Mouse (Mus musculus): ENCODE data around the gene Erich6b. TPM values are rescaled to one million over a fixed set of nuclear protein-coding genes. Genes with fewer than 3 reads are reported as not detected.

Erich6b gene
- polyA plus RNA-seq, 1 experiment from 2014 or later: not detected

GRCm38 (mm10) chr14:75712687-75713086 is 70.6 kb downstream of the Erich6b start:
- Histone ChIP-seq H3K4me3 (ENCODE audit: low read depth, low read length) (no peak overlapping the region), H3K36me3 (ENCODE audit: control insufficient read depth, insufficient read depth, low read length) (peaks cover 73% of the 10 kb centered on the region), H3K27ac (ENCODE audit: low read depth, low read length) (no peak overlapping the region), H3K9ac (ENCODE audit: low read length) (no peak overlapping the region), H3K9me3 (replicated peaks; ENCODE audit: control insufficient read depth, low read length) (no peaks in the 10 kb centered on the region), H3K4me2 (ENCODE audit: low read length) (no peak overlapping the region), H3K4me1 (ENCODE audit: control insufficient read depth, insufficient read depth, low read length) (no peaks in the 10 kb centered on the region), H3K27me3 (replicated peaks; ENCODE audit: control insufficient read depth, insufficient read depth, low read length) (no peaks in the 10 kb centered on the region)
- DNase-seq (ENCODE audit: low spot score) (peak; percentile 22), ATAC-seq (no peak)
- 85% methylated on average over 5 of the region's 5 CpGs for WGBS

GRCm38 (mm10) chr14:75713661-75714060 is 71.6 kb downstream of the Erich6b start:
- Histone ChIP-seq H3K36me3 (ENCODE audit: control insufficient read depth, insufficient read depth, low read length) (peaks cover 80% of the 10 kb centered on the region), H3K4me3 (ENCODE audit: low read depth, low read length) (no peak overlapping the region), H3K4me1 (ENCODE audit: control insufficient read depth, insufficient read depth, low read length) (no peaks in the 10 kb centered on the region), H3K4me2 (ENCODE audit: low read length) (no peak overlapping the region), H3K27ac (ENCODE audit: low read depth, low read length) (no peak overlapping the region), H3K9me3 (replicated peaks; ENCODE audit: control insufficient read depth, low read length) (no peaks in the 10 kb centered on the region), H3K9ac (ENCODE audit: low read length) (no peak overlapping the region), H3K27me3 (replicated peaks; ENCODE audit: control insufficient read depth, insufficient read depth, low read length) (no peaks in the 10 kb centered on the region)
- ATAC-seq: no peak
- 69% methylated on average over 4 of the region's 4 CpGs for WGBS
- peak; percentile 62 for DNase-seq (ENCODE audit: low spot score)

- H3K27ac ChIP-seq (ENCODE audit: low read depth, low read length): no peak overlapping the region
- WGBS: 93% methylated on average over 4 of the region's 4 CpGs
- no peaks in the 10 kb centered on the region for H3K9me3 ChIP-seq (replicated peaks; ENCODE audit: control insufficient read depth, low read length)
- DNase-seq (ENCODE audit: low spot score): no peak
- H3K9ac ChIP-seq (ENCODE audit: low read length): no peak overlapping the region
- no peak overlapping the region for H3K4me3 ChIP-seq (ENCODE audit: low read depth, low read length)
- no peaks in the 10 kb centered on the region for H3K4me1 ChIP-seq (ENCODE audit: control insufficient read depth, insufficient read depth, low read length)
- H3K4me2 ChIP-seq (ENCODE audit: low read length): no peak overlapping the region
- peaks cover 87% of the 10 kb centered on the region for H3K36me3 ChIP-seq (ENCODE audit: control insufficient read depth, insufficient read depth, low read length)
- no peaks in the 10 kb centered on the region for H3K27me3 ChIP-seq (replicated peaks; ENCODE audit: control insufficient read depth, insufficient read depth, low read length)
- no peak for ATAC-seq
Observed at GRCm38 (mm10) chr14:75716410-75716809, 74.4 kb downstream of the Erich6b start.

Other genes with a start within 250 kb of the Erich6b start
- gene Siah3, start 186.3 kb upstream of the Erich6b start, polyA plus RNA-seq (2014; fragmentation: Nextera tagmentation; extraction: Ambion mirVana): 5.4 and 7.0 TPM in 2 replicates
- gene Spert, start 49.1 kb upstream of the Erich6b start, polyA plus RNA-seq (2014; fragmentation: Nextera tagmentation; extraction: Ambion mirVana): not detected in 2 replicates
- gene Cog3, start 112.3 kb downstream of the Erich6b start, polyA plus RNA-seq (2014; fragmentation: Nextera tagmentation; extraction: Ambion mirVana): 22.5 and 23.4 TPM in 2 replicates
- 10.0 and 11.6 TPM in 2 replicates for gene Slc25a30, start 144.8 kb downstream of the Erich6b start, polyA plus RNA-seq (2014; fragmentation: Nextera tagmentation; extraction: Ambion mirVana)
- gene Tpt1, start 202.8 kb downstream of the Erich6b start, polyA plus RNA-seq (2014; fragmentation: Nextera tagmentation; extraction: Ambion mirVana): 979 and 1,156 TPM in 2 replicates